Mouse (Mus musculus): ENCODE measurements around the gene Tmod4.

DNA sequence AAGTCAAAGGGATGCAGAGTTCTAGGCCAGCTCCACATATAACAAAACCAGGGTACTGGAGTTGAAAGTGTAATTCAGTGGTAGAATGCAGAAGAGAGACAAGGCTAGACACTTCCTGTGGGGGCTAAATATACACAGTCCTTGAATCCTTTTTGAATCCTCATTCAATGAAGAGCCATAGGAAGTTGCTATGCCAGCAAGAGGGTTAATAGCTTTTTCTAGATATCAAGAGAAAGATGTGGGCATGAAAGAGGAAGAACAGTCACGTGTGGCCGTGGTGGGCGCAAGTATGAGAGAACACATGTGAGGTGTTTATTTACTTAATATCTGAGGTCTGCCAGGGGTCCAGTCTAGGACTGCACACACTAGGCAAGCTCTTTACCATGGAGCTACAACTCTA is 12.1 kb downstream of the Tmod4 start:
- TF ChIP-seq POLR2A (IDR thresholded peaks at IDR 0.05; ENCODE audit: low read depth, low read length): no peak
- no peak for TF ChIP-seq CTCF (conservative IDR thresholded peaks at IDR 0.05; ENCODE audit: insufficient read depth, insufficient read length, low read depth, low read length)
